Comparison of ENCODE assay signal across 22 mouse cellular contexts in the genomic region with DNA sequence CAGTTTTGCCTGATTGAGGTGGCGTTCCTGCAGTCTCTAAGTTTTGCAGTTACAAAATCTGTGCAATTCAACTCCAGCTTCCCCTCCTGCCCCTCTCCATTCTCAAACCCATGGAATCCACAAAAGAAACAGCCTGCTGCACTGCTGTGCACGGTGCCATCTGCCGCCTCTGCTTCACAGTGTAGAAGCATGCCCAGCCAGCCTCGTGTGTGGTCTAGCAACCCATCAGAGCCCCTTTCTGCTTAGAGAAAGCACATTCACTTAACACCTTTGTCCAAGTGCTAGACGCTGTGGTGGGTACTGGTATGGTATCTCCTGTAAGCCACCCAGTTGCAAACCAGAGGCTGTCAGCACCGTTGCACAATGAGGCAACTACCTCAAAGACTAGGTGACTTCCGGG.
DNase-seq lines count a peak whose midpoint lies in the region; ATAC-seq lines count a peak whose summit lies in the region.
"Had no signal": no experiment of that assay in that cellular context is flagged by ENCODE, and none has a peak within 500 bp of the region (broad histone marks: within the 10 kb centered on the region; RNA-seq: fewer than 3 reads in every experiment).

No protein-coding gene starts in this region.

- intact Hi-C loops in left cerebral cortex, postnatal 4 days (cut with DNase I): no loop called here

- peak; percentile 65 for ATAC-seq in frontal cortex, adult (ENCODE audit: low TSS enrichment)
- ATAC-seq in forebrain, embryonic 14.5 days: peak; percentile 88
- ATAC-seq in intestine, embryonic 15.5 days: no peak
- ATAC-seq: CD4-positive, CD25-positive, alpha-beta regulatory T cell, adult 4 months; liver, embryonic 12.5 days; midbrain, embryonic 13.5 days had no signal

- no peaks in the 10 kb centered on the region for H3K36me3 ChIP-seq in forebrain, embryonic 14.5 days (ENCODE audit: control insufficient read depth, insufficient read depth, low read length)
- no peaks in the 10 kb centered on the region for H3K36me3 ChIP-seq in intestine, embryonic 15.5 days
- H3K36me3 ChIP-seq: embryonic facial prominence, embryonic 10.5 days; limb, embryonic 13.5 days; liver, embryonic 12.5 days; midbrain, embryonic 13.5 days; neural tube, embryonic 13.5 days had no signal

- no peaks in the 10 kb centered on the region for H3K27me3 ChIP-seq in forebrain, embryonic 14.5 days (replicated peaks; ENCODE audit: control insufficient read depth, insufficient read depth, low read length)
- no peaks in the 10 kb centered on the region for H3K27me3 ChIP-seq in intestine, embryonic 15.5 days (replicated peaks)
- H3K27me3 ChIP-seq: limb, embryonic 13.5 days; midbrain, embryonic 13.5 days; neural tube, embryonic 13.5 days had no signal

- DNase-seq in frontal cortex, postnatal 25 days (ENCODE audit: low spot score in 2 of 2): no peak
- peak; percentile 70 for DNase-seq in left cerebral cortex, postnatal 4 days
- DNase-seq in left cerebral cortex, adult 11 months (ENCODE audit: low spot score): no peak
- DNase-seq in brain, adult 2 months (ENCODE audit: low read depth, low spot score): peak; percentile 55
- peak; percentile 74 for DNase-seq in forebrain, embryonic 14.5 days (ENCODE audit: low spot score)
- no peak for DNase-seq in urinary bladder, postnatal 25 days (ENCODE audit: low spot score)
- DNase-seq: adrenal gland, postnatal 14 days; cerebellum, adult 9-10 months; gastrocnemius, postnatal 36 days; heart, adult 2 months; kidney, adult 18-20 months; lung, adult 18-20 months; retina, postnatal 1 day had no signal

- no peak overlapping the region for H3K27ac ChIP-seq in forebrain, embryonic 14.5 days (ENCODE audit: low read depth, low read length)
- no peak overlapping the region for H3K27ac ChIP-seq in intestine, embryonic 15.5 days
- H3K27ac ChIP-seq: embryonic facial prominence, embryonic 10.5 days; heart, adult 2 months; limb, embryonic 13.5 days; liver, embryonic 12.5 days; midbrain, embryonic 13.5 days; neural tube, embryonic 13.5 days had no signal

- H3K4me3 ChIP-seq in forebrain, embryonic 14.5 days (ENCODE audit: low read depth, low read length): no peak overlapping the region
- H3K4me3 ChIP-seq in intestine, embryonic 15.5 days (replicated peaks): no peak overlapping the region
- H3K4me3 ChIP-seq: embryonic facial prominence, embryonic 10.5 days; heart, adult 2 months; limb, embryonic 13.5 days; liver, embryonic 12.5 days; midbrain, embryonic 13.5 days; myocyte; neural tube, embryonic 13.5 days had no signal

- no peak overlapping the region for H3K4me2 ChIP-seq in forebrain, embryonic 14.5 days (ENCODE audit: low read length)
- H3K4me2 ChIP-seq in intestine, embryonic 15.5 days (replicated peaks): no peak overlapping the region
- H3K4me2 ChIP-seq: limb, embryonic 13.5 days; liver, embryonic 12.5 days; midbrain, embryonic 13.5 days; neural tube, embryonic 13.5 days had no signal

- no peaks in the 10 kb centered on the region; the same call in 1 of the 2 replicates for H3K4me1 ChIP-seq in forebrain, embryonic 14.5 days (ENCODE audit: control insufficient read depth, insufficient read depth, low read length)
- H3K4me1 ChIP-seq in intestine, embryonic 15.5 days (replicated peaks): no peaks in the 10 kb centered on the region
- H3K4me1 ChIP-seq: liver, embryonic 12.5 days; midbrain, embryonic 13.5 days; neural tube, embryonic 13.5 days had no signal

- no peak overlapping the region for H3K9ac ChIP-seq in forebrain, embryonic 14.5 days (ENCODE audit: low read length)
- no peak overlapping the region for H3K9ac ChIP-seq in intestine, embryonic 15.5 days
- H3K9ac ChIP-seq: limb, embryonic 13.5 days; liver, embryonic 12.5 days; midbrain, embryonic 13.5 days; neural tube, embryonic 13.5 days had no signal

- H3K9me3 ChIP-seq in forebrain, embryonic 14.5 days (replicated peaks; ENCODE audit: control insufficient read depth, low read length): no peaks in the 10 kb centered on the region
- H3K9me3 ChIP-seq in intestine, embryonic 15.5 days: no peaks in the 10 kb centered on the region
- H3K9me3 ChIP-seq: embryonic facial prominence, embryonic 10.5 days; limb, embryonic 13.5 days; liver, embryonic 12.5 days; midbrain, embryonic 13.5 days; neural tube, embryonic 13.5 days had no signal

- 55% methylated on average over 7 of the region's 7 CpGs for WGBS in forebrain, embryonic 14.5 days
- WGBS in intestine, embryonic 15.5 days: 57% methylated on average over 7 of the region's 7 CpGs

Comparison
In these comparisons a context has a peak if more than half of its experiments do, and no peak if none do; other contexts are left out.
1. DNase-seq: peak in left cerebral cortex, postnatal 4 days (single experiment), brain, adult 2 months (single experiment) and forebrain, embryonic 14.5 days (single experiment); none in frontal cortex, postnatal 25 days (0 of 2), left cerebral cortex, adult 11 months (single experiment) and urinary bladder, postnatal 25 days (single experiment).